Mouse (Mus musculus): ENCODE measurements around the gene Sncg. TPM values are rescaled to one million over a fixed set of nuclear protein-coding genes. Genes with fewer than 3 reads are reported as not detected.

Gene Sncg
- total and polyA plus RNA-seq, 3 experiments, result not detected

GRCm38 (mm10) chr14:34410716-34411115 is 36.1 kb upstream of the Sncg start:
- H3K36me3 ChIP-seq (ENCODE audit: control insufficient read depth in 1 of 2, insufficient read depth in 2 of 2, low read length in 2 of 2), result no peaks in the 10 kb centered on the region

GRCm38 (mm10) chr14:34403424-34403823 is 28.8 kb upstream of the Sncg start:
- H3K4me1 ChIP-seq (ENCODE audit: control insufficient read depth in 1 of 2, insufficient read depth in 2 of 2, low read length in 2 of 2), result no peaks in the 10 kb centered on the region
- no peaks in the 10 kb centered on the region for H3K79me2 ChIP-seq (ENCODE audit: control insufficient read depth, insufficient read depth, low read length, poor library complexity)
- no peaks in the 10 kb centered on the region for H3K9me3 ChIP-seq (replicated peaks; ENCODE audit: insufficient read depth, low read length)
- H3K27ac ChIP-seq (ENCODE audit: control insufficient read depth, low read depth, low read length), result no peak overlapping the region
- H3K4me3 ChIP-seq (ENCODE audit: control insufficient read depth in 1 of 2, insufficient read depth in 1 of 2, low read depth in 2 of 2, low read length in 2 of 2), result no peak overlapping the region
- no peaks in the 10 kb centered on the region for H3K27me3 ChIP-seq (ENCODE audit: control insufficient read depth in 1 of 2, insufficient read depth in 2 of 2, low read length in 2 of 2)
- TF ChIP-seq MXI1 (IDR thresholded peaks at IDR 0.05; ENCODE audit: low read depth, low read length) (no peak), USF2 (IDR thresholded peaks at IDR 0.05; ENCODE audit: borderline replicate concordance in 1 of 2, insufficient read depth in 1 of 2, low read depth in 1 of 2, low read length in 2 of 2) (no peak), TCF12 (IDR thresholded peaks at IDR 0.05; ENCODE audit: low read depth, low read length) (no peak), CTCF (IDR thresholded peaks at IDR 0.05 in 2 of 3, conservative IDR thresholded peaks at IDR 0.05 in 1 of 3; ENCODE audit: control insufficient read depth in 1 of 3, insufficient read depth in 1 of 3, low read depth in 2 of 3, low read length in 3 of 3, poor library complexity in 1 of 3, severe bottlenecking in 1 of 3) (no peak), ZMIZ1 (IDR thresholded peaks at IDR 0.05; ENCODE audit: low read depth, low read length) (no peak), ETS1 (IDR thresholded peaks at IDR 0.05; ENCODE audit: low read depth, low read length) (no peak), HCFC1 (IDR thresholded peaks at IDR 0.05; ENCODE audit: low read depth, low read length) (no peak), EP300 (IDR thresholded peaks at IDR 0.05; ENCODE audit: low read depth in 1 of 2, low read length in 2 of 2) (no peak), CHD1 (IDR thresholded peaks at IDR 0.05; ENCODE audit: low read depth, low read length) (no peak), ELF1 (IDR thresholded peaks at IDR 0.05; ENCODE audit: low read depth, low read length) (no peak), POLR2AphosphoS2 (IDR thresholded peaks at IDR 0.05; ENCODE audit: low read length) (no peak), POLR2AphosphoS5 (IDR thresholded peaks at IDR 0.05; ENCODE audit: borderline replicate concordance, low read depth, low read length) (no peak), GABPA (IDR thresholded peaks at IDR 0.05; ENCODE audit: low read depth, low read length) (no peak), MEF2A (IDR thresholded peaks at IDR 0.05; ENCODE audit: extremely low read depth, insufficient replicate concordance, low read depth, low read length, poor library complexity, severe bottlenecking) (no peak), KAT2A (conservative IDR thresholded peaks at IDR 0.05; ENCODE audit: low read depth, low read length) (no peak), NRF1 (IDR thresholded peaks at IDR 0.05; ENCODE audit: insufficient read depth, low read depth, low read length, poor library complexity, severe bottlenecking) (no peak), USF1 (IDR thresholded peaks at IDR 0.05; ENCODE audit: low read depth, low read length) (no peak), TAL1 (IDR thresholded peaks at IDR 0.05; ENCODE audit: low read length) (no peak), ZNF384 (IDR thresholded peaks at IDR 0.05; ENCODE audit: low read depth, low read length) (no peak)
- H3K36me3 ChIP-seq (ENCODE audit: control insufficient read depth in 1 of 2, insufficient read depth in 2 of 2, low read length in 2 of 2), result no peaks in the 10 kb centered on the region
- H3K9ac ChIP-seq (ENCODE audit: control insufficient read depth, low read depth, low read length, poor library complexity, severe bottlenecking), result no peak overlapping the region
- DNase-seq (ENCODE audit: low read depth, low spot score), result no peak

More at GRCm38 (mm10) chr14:34410716-34411115, 36.1 kb upstream of the Sncg start:
- Histone ChIP-seq H3K27ac (ENCODE audit: control insufficient read depth, low read depth, low read length) (no peak overlapping the region), H3K27me3 (ENCODE audit: control insufficient read depth in 1 of 2, insufficient read depth in 2 of 2, low read length in 2 of 2) (no peaks in the 10 kb centered on the region), H3K4me3 (ENCODE audit: control insufficient read depth in 1 of 2, insufficient read depth in 1 of 2, low read depth in 2 of 2, low read length in 2 of 2) (no peak overlapping the region), H3K9ac (ENCODE audit: control insufficient read depth, low read depth, low read length, poor library complexity, severe bottlenecking) (no peak overlapping the region), H3K9me3 (replicated peaks; ENCODE audit: insufficient read depth, low read length) (no peaks in the 10 kb centered on the region), H3K4me1 (ENCODE audit: control insufficient read depth in 1 of 2, insufficient read depth in 2 of 2, low read length in 2 of 2) (no peaks in the 10 kb centered on the region), H3K79me2 (ENCODE audit: control insufficient read depth, insufficient read depth, low read length, poor library complexity) (no peaks in the 10 kb centered on the region)
- no peak for TF ChIP-seq SIN3A (IDR thresholded peaks at IDR 0.05; ENCODE audit: low read length)
- TF ChIP-seq TCF12 (IDR thresholded peaks at IDR 0.05; ENCODE audit: low read depth, low read length), result no peak
- TF ChIP-seq EP300 (IDR thresholded peaks at IDR 0.05; ENCODE audit: low read depth in 1 of 2, low read length in 2 of 2), result no peak
- TF ChIP-seq MYC (IDR thresholded peaks at IDR 0.05; ENCODE audit: low read depth, low read length), result no peak
- TF ChIP-seq MXI1 (IDR thresholded peaks at IDR 0.05; ENCODE audit: low read depth, low read length), result no peak
- no peak for TF ChIP-seq TAL1 (IDR thresholded peaks at IDR 0.05; ENCODE audit: low read length)
- TF ChIP-seq MYB (IDR thresholded peaks at IDR 0.05; ENCODE audit: low read depth, low read length), result no peak
- no peak for TF ChIP-seq POLR2AphosphoS5 (IDR thresholded peaks at IDR 0.05; ENCODE audit: borderline replicate concordance, low read depth, low read length)
- no peak for TF ChIP-seq E2F4 (IDR thresholded peaks at IDR 0.05; ENCODE audit: borderline replicate concordance, low read depth, low read length)
- TF ChIP-seq ELF1 (IDR thresholded peaks at IDR 0.05; ENCODE audit: low read depth, low read length), result no peak
- TF ChIP-seq RAD21 (IDR thresholded peaks at IDR 0.05; ENCODE audit: low read depth, low read length), result no peak
- TF ChIP-seq POLR2AphosphoS2 (IDR thresholded peaks at IDR 0.05; ENCODE audit: low read length), result no peak
- TF ChIP-seq USF1 (IDR thresholded peaks at IDR 0.05; ENCODE audit: low read depth, low read length), result no peak
- TF ChIP-seq CHD2 (IDR thresholded peaks at IDR 0.05; ENCODE audit: low read length), result no peak
- TF ChIP-seq USF2 (IDR thresholded peaks at IDR 0.05; ENCODE audit: borderline replicate concordance in 1 of 2, insufficient read depth in 1 of 2, low read depth in 1 of 2, low read length in 2 of 2), result no peak
- no peak for TF ChIP-seq CTCF (IDR thresholded peaks at IDR 0.05 in 2 of 3, conservative IDR thresholded peaks at IDR 0.05 in 1 of 3; ENCODE audit: control insufficient read depth in 1 of 3, insufficient read depth in 1 of 3, low read depth in 2 of 3, low read length in 3 of 3, poor library complexity in 1 of 3, severe bottlenecking in 1 of 3)
- TF ChIP-seq BHLHE40 (IDR thresholded peaks at IDR 0.05; ENCODE audit: borderline replicate concordance, low read depth, low read length), result no peak
- TF ChIP-seq MEF2A (IDR thresholded peaks at IDR 0.05; ENCODE audit: extremely low read depth, insufficient replicate concordance, low read depth, low read length, poor library complexity, severe bottlenecking), result no peak
- DNase-seq (ENCODE audit: low read depth, low spot score), result no peak
